Mouse (Mus musculus) hindbrain, embryonic 15.5 days (tissue): Measurements from ENCODE around the gene Mical2. TPM values are rescaled to one million over a fixed set of nuclear protein-coding genes. Genes with fewer than 3 reads are reported as not detected.

Experiments
- ATAC-seq: fragments of 200-750 bp; cut with Nextera tagmentation; 2 replicates; pipeline ENCODE4 v1.8.0; 2017; ENCODE audit warnings: low read depth, moderate number of reproducible peaks, moderate TSS enrichment; ENCODE audit not compliant: low FRiP score
- H3K27ac ChIP-seq: fragments of 300-500 bp; sonication (generic); replicated peaks from 2 replicates; pipeline ENCODE4 v1.5.1; 2015; ENCODE audit warnings: mild to moderate bottlenecking, inconsistent platforms
- H3K27me3 ChIP-seq: fragments of 300-500 bp; sonication (generic); 2 replicates; pipeline ENCODE4 v1.6.1; 2015; ENCODE audit warnings: control low read depth, inconsistent platforms
- H3K36me3 ChIP-seq: fragments of 300-500 bp; sonication (generic); 2 replicates; pipeline ENCODE4 v1.6.1; 2015; ENCODE audit warnings: control low read depth, inconsistent platforms
- H3K4me1 ChIP-seq: fragments of 300-500 bp; sonication (generic); replicated peaks from 2 replicates; pipeline ENCODE4 v1.6.1; 2015; ENCODE audit warnings: control low read depth, inconsistent platforms
- H3K4me2 ChIP-seq: fragments of 300-500 bp; sonication (generic); 2 replicates; pipeline ENCODE4 v1.6.1; 2015; ENCODE audit warnings: moderate library complexity, mild to moderate bottlenecking, inconsistent platforms
- H3K4me3 ChIP-seq: fragments of 300-500 bp; sonication (generic); 2 replicates; pipeline ENCODE4 v1.5.1; 2015; ENCODE audit warnings: mild to moderate bottlenecking, inconsistent platforms
- H3K9ac ChIP-seq: fragments of 300-500 bp; sonication (generic); 2 replicates; pipeline ENCODE4 v1.6.1; 2015; ENCODE audit warnings: inconsistent platforms
- H3K9me3 ChIP-seq: fragments of 300-500 bp; sonication (generic); 2 replicates; pipeline ENCODE4 v1.6.1; 2016; ENCODE audit warnings: control low read depth, inconsistent platforms
- WGBS: fragments of 180-500 bp; shearing (Covaris S2); methylation state at CpG from one replicate; pipeline ENCODE4 v1.1.7; 2015; 5-methylcytosine and 5-hydroxymethylcytosine counted together
- polyA plus RNA-seq: library from polyadenylated mRNA; unstranded; fragments of >200 nt; fragmentation: Nextera tagmentation; extraction: Ambion mirVana; gene quantifications from 2 replicates; pipeline ENCODE4 v1.2.1, GENCODE M21; 2015

Gene Mical2
- polyA plus RNA-seq, 1 experiment from 2014 or later: 3.8 TPM

- H3K9ac ChIP-seq: no peak overlapping the region
- H3K9me3 ChIP-seq: no peaks in the 10 kb centered on the region
- no peak for ATAC-seq
- no peaks in the 10 kb centered on the region for H3K36me3 ChIP-seq
- 53% methylated on average over 7 of the region's 7 CpGs for WGBS
- H3K4me3 ChIP-seq: no peak overlapping the region
- H3K27ac ChIP-seq: no peak overlapping the region
- H3K27me3 ChIP-seq: no peaks in the 10 kb centered on the region
- peaks cover 9% of the 10 kb centered on the region; the same call in 1 of the 2 replicates for H3K4me1 ChIP-seq
- H3K4me2 ChIP-seq: no peak overlapping the region
These were observed 181.9 kb downstream of the Mical2 start for GRCm38 (mm10) chr7:112407597-112407996.

GRCm38 (mm10) chr7:112409991-112410390, 184.3 kb downstream of the Mical2 start:
- no peaks in the 10 kb centered on the region for H3K9me3 ChIP-seq
- ATAC-seq: no peak
- H3K27me3 ChIP-seq: no peaks in the 10 kb centered on the region
- 91% methylated on average over 3 of the region's 3 CpGs for WGBS
- H3K4me3 ChIP-seq: no peak overlapping the region
- H3K36me3 ChIP-seq: no peaks in the 10 kb centered on the region
- no peak overlapping the region for H3K4me2 ChIP-seq
- no peak overlapping the region for H3K27ac ChIP-seq
- H3K9ac ChIP-seq: no peak overlapping the region
- peaks cover 9% of the 10 kb centered on the region; the same call in 1 of the 2 replicates for H3K4me1 ChIP-seq

- no peak overlapping the region for H3K4me3 ChIP-seq
- WGBS: 79% methylated on average over 6 of the region's 6 CpGs
These were observed 187.6 kb downstream of the Mical2 start for GRCm38 (mm10) chr7:112413286-112413685.

GRCm38 (mm10) chr7:112416058-112416526, 190.4 kb downstream of the Mical2 start:
- Histone ChIP-seq H3K36me3 (no peaks in the 10 kb centered on the region), H3K4me1 (peaks cover 17% of the 10 kb centered on the region), H3K27ac (peak overlapping the region; percentile 54; the same call in 1 of the 2 replicates), H3K9ac (no peak overlapping the region), H3K4me3 (no peak overlapping the region), H3K27me3 (no peaks in the 10 kb centered on the region), H3K4me2 (peak overlapping the region; percentile 40), H3K9me3 (no peaks in the 10 kb centered on the region)
- 0 out of 2 replicates have a peak, but pooled peaks have one; percentile 32 for ATAC-seq
- 13% methylated on average over 14 of the region's 14 CpGs for WGBS

More at GRCm38 (mm10) chr7:112413286-112413685, 187.6 kb downstream of the Mical2 start:
- H3K27me3 ChIP-seq: no peaks in the 10 kb centered on the region
- ATAC-seq: no peak
- H3K4me2 ChIP-seq: no peak overlapping the region
- no peak overlapping the region for H3K27ac ChIP-seq
- peaks cover 17% of the 10 kb centered on the region for H3K4me1 ChIP-seq
- H3K9me3 ChIP-seq: no peaks in the 10 kb centered on the region
- no peak overlapping the region for H3K9ac ChIP-seq
- H3K36me3 ChIP-seq: no peaks in the 10 kb centered on the region

- WGBS: 10% methylated on average over 7 of the region's 7 CpGs
- Histone ChIP-seq H3K27me3 (no peaks in the 10 kb centered on the region), H3K4me2 (no peak overlapping the region), H3K36me3 (no peaks in the 10 kb centered on the region), H3K4me3 (no peak overlapping the region), H3K27ac (no peak overlapping the region), H3K9ac (no peak overlapping the region), H3K9me3 (no peaks in the 10 kb centered on the region), H3K4me1 (peaks cover 17% of the 10 kb centered on the region)
- ATAC-seq: peak; percentile 50; the same call in 1 of the 2 replicates
These were observed 191.3 kb downstream of the Mical2 start for GRCm38 (mm10) chr7:112416730-112417513.

GRCm38 (mm10) chr7:112417598-112417997, 191.9 kb downstream of the Mical2 start:
- Histone ChIP-seq H3K9me3 (no peaks in the 10 kb centered on the region), H3K4me3 (no peak overlapping the region), H3K4me1 (peaks cover 17% of the 10 kb centered on the region), H3K4me2 (no peak overlapping the region), H3K27me3 (no peaks in the 10 kb centered on the region), H3K36me3 (no peaks in the 10 kb centered on the region), H3K9ac (no peak overlapping the region), H3K27ac (no peak overlapping the region)
- no peak for ATAC-seq
- WGBS: 83% methylated on average over 4 of the region's 4 CpGs

- WGBS: 89% methylated on average over 4 of the region's 4 CpGs
- Histone ChIP-seq H3K36me3 (no peaks in the 10 kb centered on the region), H3K9ac (no peak overlapping the region), H3K4me1 (peaks cover 11% of the 10 kb centered on the region), H3K4me3 (no peak overlapping the region), H3K4me2 (no peak overlapping the region), H3K27me3 (0 out of 2 replicates have a peak, but pooled peaks cover 5% of the 10 kb centered on the region), H3K27ac (no peak overlapping the region), H3K9me3 (no peaks in the 10 kb centered on the region)
- ATAC-seq: no peak
These were observed 197.8 kb downstream of the Mical2 start for GRCm38 (mm10) chr7:112423438-112423837.

GRCm38 (mm10) chr7:112426811-112427210, 201.2 kb downstream of the Mical2 start:
- Histone ChIP-seq H3K4me1 (peaks cover 16% of the 10 kb centered on the region), H3K27ac (no peak overlapping the region), H3K4me2 (peak overlapping the region; percentile 95), H3K9me3 (no peaks in the 10 kb centered on the region), H3K27me3 (0 out of 2 replicates have a peak, but pooled peaks cover 5% of the 10 kb centered on the region), H3K9ac (no peak overlapping the region), H3K4me3 (peak overlapping the region; percentile 48; the same call in 1 of the 2 replicates), H3K36me3 (no peaks in the 10 kb centered on the region)
- ATAC-seq: no peak
- WGBS: 64% methylated on average over 5 of the region's 5 CpGs

GRCm38 (mm10) chr7:112427357-112428157, 201.9 kb downstream of the Mical2 start, which contains the start of gene Parva:
Gene Parva (plus strand): TSS chr7:112427505.
- H3K27ac ChIP-seq: peak within 1 kb of the TSS; percentile 75
- no peaks in the 10 kb centered on the region for H3K9me3 ChIP-seq
- H3K9ac ChIP-seq: peak within 1 kb of the TSS; percentile 46
- WGBS: 1% methylated on average over 48 of the region's 49 CpGs
- peaks cover 16% of the 10 kb centered on the region for H3K4me1 ChIP-seq
- H3K4me3 ChIP-seq: peak within 1 kb of the TSS; percentile 48
- H3K27me3 ChIP-seq: 0 out of 2 replicates have a peak, but pooled peaks cover 5% of the 10 kb centered on the region
- peak within 1 kb of the TSS; percentile 95 for H3K4me2 ChIP-seq
- no peaks in the 10 kb centered on the region for H3K36me3 ChIP-seq
- ATAC-seq: peak; percentile 79

GRCm38 (mm10) chr7:112428158-112428535, 202.5 kb downstream of the Mical2 start:
- peak overlapping the region; percentile 46 for H3K9ac ChIP-seq
- H3K4me1 ChIP-seq: peaks cover 16% of the 10 kb centered on the region
- H3K27ac ChIP-seq: peak overlapping the region; percentile 75
- H3K4me3 ChIP-seq: peak overlapping the region; percentile 48
- peak; percentile 90 for ATAC-seq
- H3K27me3 ChIP-seq: 0 out of 2 replicates have a peak, but pooled peaks cover 5% of the 10 kb centered on the region
- 0% methylated on average over 18 of the region's 22 CpGs for WGBS
- no peaks in the 10 kb centered on the region for H3K9me3 ChIP-seq
- peak overlapping the region; percentile 95 for H3K4me2 ChIP-seq
- H3K36me3 ChIP-seq: no peaks in the 10 kb centered on the region

- Histone ChIP-seq H3K27me3 (no peaks in the 10 kb centered on the region), H3K9ac (no peak overlapping the region), H3K27ac (no peak overlapping the region), H3K9me3 (no peaks in the 10 kb centered on the region), H3K4me3 (no peak overlapping the region), H3K4me1 (peaks cover 13% of the 10 kb centered on the region), H3K36me3 (no peaks in the 10 kb centered on the region), H3K4me2 (no peak overlapping the region)
- WGBS: 85% methylated on average over 3 of the region's 3 CpGs
- no peak for ATAC-seq
These were observed 214.2 kb downstream of the Mical2 start for GRCm38 (mm10) chr7:112439846-112440245.
